Mouse (Mus musculus) frontal cortex, postnatal 36 days (tissue): ENCODE results near the gene Wdr1.
A peak's percentile ranks its signal among the peaks of the same experiment; 100 is the strongest.

Experiments
- DNase-seq, 2 experiments: peaks; one replicate each; pipeline ENCODE4 v3.0.0; 2022; ENCODE audit warnings: low spot score in 2 of 2

Gene Wdr1

DNA sequence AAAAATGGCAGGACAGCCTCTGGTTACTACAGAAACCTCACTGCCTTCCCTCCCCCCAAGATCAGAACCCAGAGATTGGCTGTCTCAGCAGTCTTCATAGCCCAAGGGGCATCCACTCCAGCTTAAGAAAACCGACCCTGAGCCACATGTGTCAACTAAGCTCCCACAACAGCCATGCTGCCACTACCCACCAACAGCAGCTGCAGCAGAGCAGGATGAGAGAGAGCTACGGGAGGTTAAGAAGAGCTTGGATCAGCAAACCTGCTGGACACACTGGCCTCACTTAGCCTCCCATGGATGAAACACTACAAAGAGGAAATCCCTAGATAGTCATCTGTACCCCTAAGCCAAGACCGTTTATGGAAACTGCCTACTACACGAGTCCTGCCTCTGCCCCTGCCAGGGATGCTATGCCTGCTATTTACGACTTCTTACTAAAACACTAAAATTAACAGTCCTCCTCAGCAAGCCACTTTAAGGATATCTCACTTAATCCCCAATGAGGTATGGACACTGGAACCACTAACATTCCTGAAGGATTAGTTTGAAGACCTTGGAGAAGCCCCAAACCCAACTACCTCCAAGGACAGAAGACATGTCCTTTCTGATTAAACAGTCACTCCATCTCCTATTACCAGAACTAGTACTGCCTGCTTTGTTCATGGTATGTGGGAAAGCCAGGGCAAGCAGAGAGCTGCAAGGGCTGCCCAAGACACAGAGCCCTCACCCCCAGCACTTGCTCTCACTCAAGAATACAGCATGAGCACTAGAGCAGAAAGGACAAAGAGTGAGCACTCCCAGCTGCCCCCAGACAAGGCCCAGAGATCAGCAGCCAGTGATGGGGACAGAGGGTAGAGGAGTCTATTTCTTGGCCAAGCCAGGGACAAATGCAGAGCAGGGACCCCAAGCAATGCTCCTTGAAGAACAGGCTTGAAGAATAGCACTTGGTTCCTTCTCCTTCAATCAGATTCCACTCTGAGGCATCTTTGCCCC, 18.3 kb downstream of the Wdr1 start:
- no peak for DNase-seq

DNA sequence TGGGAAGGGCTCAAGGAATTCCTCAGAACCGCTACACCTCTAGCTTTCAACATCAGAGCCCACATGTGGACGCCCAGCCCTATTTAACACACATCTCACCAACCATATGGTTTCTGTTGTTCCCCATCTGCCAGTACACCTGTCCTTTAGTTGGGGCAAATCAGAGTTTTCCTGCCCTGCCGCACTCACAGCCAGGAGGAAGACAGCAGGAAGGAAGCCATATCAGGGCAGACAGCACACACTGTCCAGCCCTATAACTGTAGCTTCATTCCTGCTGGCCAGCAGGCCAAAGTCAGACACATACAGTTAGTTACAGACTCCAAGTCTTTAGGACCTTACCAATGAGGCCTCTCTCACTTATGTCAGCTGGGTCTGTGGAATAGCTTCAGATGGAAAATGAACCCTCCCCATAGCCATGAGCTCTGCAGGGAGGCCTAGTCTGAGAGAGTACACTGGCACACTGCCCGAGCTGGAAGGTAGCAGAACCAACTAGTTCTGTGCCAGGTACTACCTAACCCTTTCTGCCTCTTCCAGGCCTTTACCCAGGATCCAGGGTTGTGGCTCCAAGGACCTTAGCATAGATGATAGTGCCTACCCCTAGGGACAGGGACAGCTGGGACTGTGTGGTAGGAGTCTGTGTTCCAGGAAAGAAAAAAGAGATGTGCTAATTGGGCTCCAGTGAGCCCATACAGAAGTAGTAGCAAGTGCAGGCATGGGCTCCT, 19.4 kb downstream of the Wdr1 start:
- DNase-seq = no peak

DNA sequence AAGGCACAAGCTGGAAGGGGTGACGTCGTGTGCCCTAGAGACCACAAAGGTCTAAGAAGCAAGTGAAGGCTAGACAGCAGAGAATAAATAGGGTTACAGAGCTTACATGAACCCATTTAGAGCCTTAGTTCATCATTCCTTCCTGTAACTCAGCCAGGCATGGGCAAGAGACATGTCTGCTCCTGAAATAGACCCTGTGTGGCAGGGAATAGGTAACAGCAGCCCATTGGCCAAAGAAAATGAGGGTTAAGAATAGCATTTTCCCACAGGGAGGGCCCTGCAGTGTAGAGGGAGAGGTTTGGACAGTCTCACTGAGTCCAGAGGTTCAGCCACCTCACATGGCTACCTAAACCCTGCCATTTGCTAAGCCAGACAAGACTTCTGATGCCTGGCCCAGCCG, 21.3 kb downstream of the Wdr1 start:
- DNase-seq = no peak

DNA sequence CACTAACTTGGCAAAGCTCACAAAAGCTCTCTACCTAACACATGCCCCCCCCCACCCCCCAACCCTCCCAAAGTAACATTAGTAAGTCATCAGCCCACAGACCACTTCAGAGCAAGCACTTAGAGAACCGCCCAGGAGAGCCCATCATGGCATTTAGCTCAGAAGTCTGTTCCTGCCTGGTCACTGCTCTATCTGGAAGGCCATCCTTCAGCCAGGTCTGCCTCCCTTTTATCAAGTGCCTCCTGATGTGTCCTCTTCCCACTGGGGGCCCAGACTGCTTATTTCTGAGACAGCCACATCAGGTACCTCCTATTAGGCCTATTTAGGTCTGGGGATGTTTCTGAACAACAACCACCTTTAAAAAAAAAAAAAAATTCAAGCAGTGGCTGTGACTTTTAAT, 22.1 kb downstream of the Wdr1 start:
- no peak for DNase-seq

DNA sequence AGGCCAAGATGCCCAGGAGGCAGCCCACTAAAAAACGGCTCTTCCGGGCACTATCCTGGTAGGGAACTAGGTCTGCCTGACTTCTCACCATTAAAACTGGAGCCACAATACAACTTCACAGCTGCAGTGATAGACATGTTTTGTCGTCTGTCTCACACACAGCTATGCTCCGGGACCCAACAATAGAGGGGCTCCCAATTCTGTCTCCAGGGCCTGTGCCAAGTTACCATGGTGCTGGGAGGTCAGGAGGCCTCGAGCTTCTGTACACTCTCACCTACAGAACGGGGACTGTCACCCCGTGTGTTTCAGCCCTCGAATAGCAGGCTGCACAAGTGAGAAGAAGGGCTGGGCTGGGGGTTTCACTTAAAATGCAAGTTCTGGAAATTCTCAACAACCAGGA, 24.5 kb downstream of the Wdr1 start:
- DNase-seq = no peak

DNA sequence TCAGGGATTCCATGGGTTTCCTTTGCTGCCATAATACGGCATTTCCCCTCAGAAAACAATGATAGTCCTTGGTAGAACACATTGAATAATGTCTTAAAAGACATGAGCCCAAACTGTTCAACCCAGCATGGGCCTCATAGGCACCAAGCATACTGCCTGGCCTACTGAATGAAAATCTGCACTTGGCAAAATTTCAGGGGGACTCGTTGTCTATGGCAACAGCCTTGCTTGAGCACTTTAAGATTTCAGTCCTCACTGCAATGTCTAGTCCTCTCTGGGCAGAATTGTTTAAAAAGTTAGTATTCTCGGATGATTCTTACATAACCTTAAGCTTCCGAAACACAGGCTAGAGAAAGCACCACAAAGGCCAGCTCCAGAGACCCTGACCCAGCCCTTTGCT, 25.2 kb downstream of the Wdr1 start:
- DNase-seq = no peak

DNA sequence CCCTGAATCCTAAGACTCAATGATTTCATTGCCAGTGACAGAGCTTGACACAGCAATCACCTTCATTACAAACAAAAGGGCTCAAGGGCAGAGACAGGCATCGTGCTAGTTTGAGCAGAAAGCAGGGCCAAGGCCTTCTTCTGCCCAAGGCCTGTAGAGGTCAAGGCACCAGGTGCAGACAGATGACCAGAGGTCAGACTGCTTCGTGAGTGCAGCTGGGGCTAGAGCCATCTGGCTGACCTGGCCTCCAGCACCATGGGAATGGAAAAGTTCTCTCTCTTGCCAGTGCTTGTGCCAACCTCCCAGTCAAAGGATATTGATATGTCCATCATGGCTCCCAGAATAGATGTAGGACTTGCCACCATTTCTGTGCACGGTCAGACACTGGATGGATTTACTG, 26.2 kb downstream of the Wdr1 start:
- no peak for DNase-seq

DNA sequence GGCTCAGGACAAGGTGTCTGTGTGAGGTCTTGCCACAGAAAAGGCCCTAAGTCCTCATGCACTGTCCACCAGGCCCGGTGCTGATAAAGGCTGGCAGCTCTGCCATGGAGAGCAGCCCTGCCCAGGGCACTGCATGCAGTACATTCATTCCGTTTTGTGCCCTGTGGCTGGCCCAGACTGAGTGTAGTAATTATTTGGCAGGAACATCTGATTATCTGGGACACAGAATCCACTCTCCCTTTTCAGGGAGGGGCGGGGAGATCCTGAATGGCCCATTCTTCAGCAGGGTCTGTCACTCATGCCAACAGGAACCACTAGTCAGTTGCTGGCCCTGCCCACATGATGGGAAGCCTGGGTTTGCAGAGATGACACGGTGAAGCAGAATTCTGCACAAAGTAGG, 30.9 kb downstream of the Wdr1 start:
- DNase-seq = peak; percentile 39 to 62

DNA sequence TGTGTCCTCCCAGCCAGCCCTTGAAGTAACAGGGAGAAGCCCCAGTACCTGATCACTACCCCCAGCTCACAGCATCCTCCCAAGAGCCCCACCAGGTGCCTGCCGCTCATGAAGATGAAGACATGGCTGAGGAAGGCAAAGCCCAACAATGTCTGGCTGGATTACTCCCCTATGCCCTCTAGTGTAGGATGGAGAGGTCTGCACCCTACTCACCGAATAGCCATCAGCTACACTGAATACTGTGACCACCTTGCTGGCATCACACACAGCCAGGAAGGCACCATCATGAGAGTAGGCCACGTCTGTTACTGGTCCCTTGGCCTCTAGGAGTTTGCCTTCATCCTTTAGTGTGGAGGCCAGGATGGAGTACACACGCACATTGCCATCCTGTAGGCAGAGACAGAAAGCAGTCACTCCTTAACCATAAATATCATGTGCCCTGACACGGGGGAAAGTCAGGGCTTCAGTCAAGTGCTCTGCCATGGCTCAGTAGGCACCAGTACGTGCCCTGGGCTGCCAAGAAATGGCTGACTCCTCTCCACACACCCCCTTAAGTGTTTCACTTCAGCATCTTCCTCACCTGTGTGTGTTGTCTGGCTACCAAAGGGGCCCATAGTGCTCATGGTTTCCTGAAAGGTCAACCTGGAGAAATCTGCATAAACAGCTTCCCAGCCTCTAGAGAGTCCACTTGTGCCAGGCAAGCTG, 33.1 kb downstream of the Wdr1 start:
- no peak for DNase-seq

DNA sequence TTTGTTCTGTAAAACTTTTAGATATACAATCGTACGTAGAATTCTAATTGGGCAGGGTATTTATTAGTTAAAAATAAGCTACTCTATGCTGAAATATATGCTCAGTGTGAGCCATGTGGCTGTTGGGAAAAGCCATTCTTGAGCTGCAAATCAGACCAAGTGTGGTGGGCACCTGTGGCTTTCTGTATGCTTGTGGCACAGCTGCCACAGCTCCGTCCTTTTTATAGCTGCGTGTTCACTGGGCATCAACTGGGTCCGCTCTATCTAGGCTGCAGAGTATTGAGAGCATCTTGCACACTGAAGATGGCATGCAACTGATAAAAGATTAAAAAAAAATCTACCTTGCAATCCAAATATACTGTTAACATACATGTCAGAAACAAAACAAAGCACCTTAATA, 40.0 kb downstream of the Wdr1 start:
- DNase-seq = no peak

DNA sequence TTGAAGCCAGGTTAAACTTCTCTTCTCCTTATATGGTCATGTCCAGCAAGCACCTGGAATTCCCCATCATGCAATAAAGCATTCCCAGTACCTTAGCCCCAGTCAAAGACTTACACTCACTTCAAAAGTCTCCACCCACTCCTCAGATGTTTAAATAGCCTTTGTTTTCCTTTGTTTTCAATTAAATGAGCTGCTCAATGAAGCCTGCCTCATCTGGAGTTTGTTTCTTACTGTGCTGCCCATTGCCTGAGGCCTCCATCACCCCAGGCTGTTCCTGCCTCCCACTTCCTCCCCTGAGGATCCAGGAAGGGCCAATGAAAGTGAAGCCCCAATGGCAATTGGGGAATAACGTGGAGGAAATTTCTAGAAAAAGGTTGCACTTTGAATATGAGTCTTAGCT, 42.2 kb downstream of the Wdr1 start:
- DNase-seq = no peak

DNA sequence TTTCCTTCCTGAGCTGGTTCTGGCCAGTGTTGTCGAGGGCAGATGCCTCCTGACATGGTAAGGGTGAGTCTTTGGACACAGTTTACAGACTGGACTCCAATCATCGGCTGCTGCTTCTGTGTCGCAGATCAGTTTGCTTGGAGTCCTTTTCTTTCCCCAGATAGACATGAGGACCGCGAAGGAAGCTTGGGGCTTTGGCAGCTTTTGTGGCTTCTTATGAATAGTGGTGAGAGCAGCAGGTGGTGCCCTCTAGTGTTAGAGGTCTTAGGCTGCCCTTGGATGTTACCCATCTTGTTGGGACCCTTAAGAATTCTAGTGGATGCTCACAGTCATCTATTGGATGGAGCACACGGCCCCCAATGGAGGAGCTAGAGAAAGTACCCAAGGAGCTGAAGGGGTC, 46.8 kb downstream of the Wdr1 start:
- DNase-seq = peak; percentile 13 to 61

DNA sequence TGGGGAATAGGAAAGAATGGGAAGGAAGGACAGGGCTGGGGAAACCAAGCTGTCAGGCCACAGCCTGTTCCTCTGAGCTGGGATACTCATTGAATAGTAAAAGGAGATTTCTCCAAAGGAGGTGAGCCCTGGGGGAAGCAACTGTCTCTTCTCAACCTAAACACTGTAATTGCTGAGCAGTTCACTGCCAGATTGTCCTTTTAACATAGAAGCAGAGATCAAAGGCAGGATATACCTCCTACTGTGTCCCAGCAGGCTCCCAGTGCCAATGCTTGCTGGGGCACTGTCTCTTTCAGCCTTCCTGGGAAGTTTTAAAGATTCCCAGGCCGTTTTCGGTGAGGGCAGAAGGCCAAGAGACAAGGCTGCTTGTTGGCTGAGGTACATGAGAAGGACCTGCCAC, 50.0 kb downstream of the Wdr1 start:
- DNase-seq = no peak

DNA sequence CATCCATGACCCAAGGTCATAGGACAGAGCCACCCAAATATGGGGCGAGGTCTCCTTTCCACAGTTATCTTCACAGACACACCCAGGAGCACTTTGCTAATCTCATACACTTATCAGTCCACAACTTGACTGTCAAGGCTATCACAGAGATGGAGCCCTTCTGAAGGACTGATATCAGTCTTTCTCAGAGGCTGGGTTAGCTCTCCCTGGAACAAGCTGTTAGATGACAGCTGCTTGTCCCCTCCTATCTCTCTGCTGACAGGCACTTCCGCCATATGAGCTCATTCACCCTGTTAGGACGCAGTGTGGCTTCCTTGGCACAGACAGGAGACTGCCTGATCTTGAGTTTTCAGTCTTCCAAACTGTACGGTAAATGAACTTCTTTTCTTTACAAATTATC, 53.5 kb downstream of the Wdr1 start:
- no peak for DNase-seq

DNA sequence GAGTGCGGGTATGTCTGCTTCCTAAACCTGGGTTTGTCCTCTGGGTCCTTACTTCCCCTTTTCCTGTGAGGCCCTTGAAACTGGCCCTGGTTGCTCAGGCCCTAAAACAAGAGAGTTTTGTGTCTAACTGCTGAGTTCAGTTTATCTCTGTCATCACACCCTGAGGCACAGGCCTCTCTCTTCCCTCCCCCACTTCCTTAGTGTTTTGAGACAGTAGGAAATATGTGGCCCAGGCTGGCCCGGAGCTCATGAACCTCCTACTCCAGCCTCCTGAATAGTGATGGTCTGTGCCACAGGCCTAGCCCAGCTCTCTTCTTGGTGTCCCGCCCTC, 57.6 kb downstream of the Wdr1 start:
- DNase-seq = no peak

DNA sequence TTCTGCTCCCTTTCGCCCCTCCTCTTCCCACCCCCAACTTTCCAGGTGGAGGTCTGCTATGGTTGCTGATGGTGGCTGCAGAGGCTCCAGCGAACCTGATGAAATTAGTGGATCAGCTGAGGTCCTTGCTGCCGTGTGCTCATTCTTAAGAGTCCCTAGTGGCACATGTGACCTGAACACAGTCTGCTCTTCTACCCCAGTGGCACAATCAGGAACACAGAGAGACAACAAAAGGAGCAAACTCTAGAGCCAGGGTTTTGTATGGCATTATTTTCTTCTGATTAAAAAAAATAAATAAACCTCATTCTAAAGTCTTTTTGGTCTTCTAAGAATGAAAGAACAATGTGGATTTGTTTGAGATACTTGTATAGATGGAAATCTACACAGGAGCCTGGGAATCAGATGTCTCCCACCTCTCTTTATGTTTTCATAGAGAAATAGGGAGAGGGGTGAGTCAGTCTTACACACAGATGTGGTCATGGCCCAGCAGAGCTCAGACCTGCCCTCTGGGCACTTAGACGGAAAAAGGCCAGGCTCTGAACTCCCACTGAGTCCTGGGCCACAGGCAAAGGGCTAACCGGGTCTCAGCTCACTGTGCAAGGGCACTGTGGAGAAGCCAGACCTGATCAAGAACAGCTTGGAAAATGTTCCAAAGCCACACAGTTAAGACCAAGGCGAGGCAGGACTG, 58.1 kb downstream of the Wdr1 start:
- no peak for DNase-seq

DNA sequence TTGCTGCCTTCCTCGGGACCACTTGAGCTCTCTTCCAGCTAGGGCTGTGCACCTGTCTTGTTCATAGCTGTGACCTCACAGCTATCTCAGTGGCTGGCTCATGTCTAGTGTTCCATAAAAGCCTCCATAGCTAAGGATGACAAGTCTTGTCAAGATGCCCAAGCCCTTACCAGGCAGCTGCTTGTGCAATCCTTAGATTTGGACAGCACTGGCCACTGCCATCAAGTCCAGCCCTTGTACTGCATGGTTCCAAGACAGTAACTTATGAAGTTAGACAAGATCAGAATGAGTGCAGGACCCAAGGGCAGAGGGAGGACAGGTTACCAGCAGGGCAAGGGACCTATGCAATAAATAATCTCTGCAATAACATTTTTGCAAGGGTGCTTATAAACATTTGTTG, 58.9 kb downstream of the Wdr1 start:
- no peak for DNase-seq

DNA sequence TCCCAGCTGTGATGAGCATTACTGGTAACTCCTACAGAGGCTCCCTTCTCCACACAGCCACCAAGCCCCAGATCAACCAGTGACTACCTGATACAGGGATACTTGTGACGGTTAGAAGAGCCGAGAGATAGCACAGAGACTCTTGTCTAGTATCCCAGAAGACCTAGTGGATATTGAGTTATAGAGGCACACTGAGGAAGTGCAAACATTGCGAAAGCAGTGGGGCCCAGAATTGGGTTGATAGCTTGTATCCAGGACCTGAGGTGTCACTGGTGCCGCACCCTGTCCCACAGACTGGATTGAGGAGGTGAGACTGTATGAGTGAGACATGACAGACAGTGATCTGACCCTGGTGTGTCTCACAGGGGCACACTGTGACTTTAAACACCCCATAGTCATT, 60.0 kb downstream of the Wdr1 start, which contains the start of gene Slc2a9:
TSS of gene Slc2a9 (minus strand) at position 152 of the 400 bp plus-strand sequence.
- DNase-seq = no peak

DNA sequence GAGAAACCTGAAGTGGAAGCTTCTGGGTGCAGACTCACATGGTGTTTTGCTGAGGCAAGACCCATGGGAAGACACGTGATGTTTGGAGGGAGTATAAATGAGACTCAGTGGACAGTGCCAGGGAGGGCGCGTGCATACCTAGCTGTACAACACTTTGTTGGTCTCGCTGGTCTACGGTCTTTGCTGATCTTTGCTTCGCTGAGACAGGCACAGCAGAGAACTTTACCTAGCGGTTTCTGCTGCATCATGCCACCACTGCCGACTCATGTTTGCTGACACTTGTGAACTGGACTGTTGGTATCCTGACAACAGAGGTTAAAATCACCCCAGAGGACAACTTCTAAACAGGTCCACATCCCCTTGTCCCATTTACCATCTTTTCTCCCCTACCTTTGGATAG, 63.0 kb downstream of the Wdr1 start:
- no peak for DNase-seq

DNA sequence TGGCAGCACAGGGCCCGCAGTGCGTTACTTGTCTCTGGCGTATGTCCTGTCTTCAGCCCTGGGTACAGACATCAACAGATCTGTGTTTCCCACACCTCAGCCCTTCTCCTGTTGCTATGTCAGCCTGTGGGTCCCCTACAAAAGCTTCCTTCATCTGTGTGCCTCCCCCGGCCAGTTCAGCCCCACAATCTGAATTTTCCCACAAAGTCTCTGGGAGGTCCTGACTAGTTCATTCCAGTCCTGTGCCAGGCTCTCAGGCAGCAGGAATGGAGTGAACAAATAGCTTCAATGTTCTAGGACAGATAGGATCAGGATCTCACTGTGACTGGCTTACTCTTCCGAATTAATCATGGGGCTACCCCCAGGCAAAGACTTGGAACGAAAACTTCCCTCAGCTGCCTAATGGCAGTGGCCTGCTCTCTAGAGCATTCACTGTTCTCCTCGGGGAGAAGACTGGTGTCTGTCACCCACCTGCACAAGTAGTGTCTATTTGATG, 63.7 kb downstream of the Wdr1 start:
- no peak for DNase-seq

DNA sequence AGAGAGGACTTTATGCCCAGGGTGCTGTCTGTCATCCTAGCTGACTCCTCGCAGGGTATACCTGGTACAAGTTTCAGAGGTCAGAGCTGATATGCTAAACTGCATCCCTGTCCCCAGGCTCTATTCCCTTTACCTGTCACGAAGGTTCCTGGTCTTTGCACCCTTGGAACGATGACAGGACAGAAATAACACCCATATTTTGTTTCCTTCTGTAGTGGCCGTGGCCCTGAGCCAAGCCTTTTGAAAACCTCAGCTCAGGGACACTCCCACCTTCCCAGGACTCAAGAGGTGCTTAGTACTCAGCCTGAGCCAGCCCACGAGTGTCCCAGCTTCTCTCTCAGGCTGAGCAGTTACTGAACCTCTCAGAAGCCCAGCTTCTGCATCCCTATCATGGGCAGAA, 64.5 kb downstream of the Wdr1 start:
- DNase-seq = no peak
